Mouse (Mus musculus) hindlimb bud, embryonic 11.5 days (tissue): Measurements from ENCODE around the gene Mmgt1.
A peak's percentile ranks its signal among the peaks of the same experiment; 100 is the strongest.

Source experiments
- DNase-seq: peaks from one replicate; pipeline ENCODE4 v3.0.0-alpha.2; 2012; ENCODE audit warnings: low read depth, low spot score; ENCODE audit errors: extremely low spot score

Gene Mmgt1

GRCm38 (mm10) chrX:56597887-56598640 lies at the start of gene Mmgt1:
Gene Mmgt1 (minus strand): TSS chrX:56598069.
- peak; percentile 74 for DNase-seq

GRCm38 (mm10) chrX:56640066-56640465 lies 42.2 kb upstream of the Mmgt1 start:
- no peak for DNase-seq

DNA sequence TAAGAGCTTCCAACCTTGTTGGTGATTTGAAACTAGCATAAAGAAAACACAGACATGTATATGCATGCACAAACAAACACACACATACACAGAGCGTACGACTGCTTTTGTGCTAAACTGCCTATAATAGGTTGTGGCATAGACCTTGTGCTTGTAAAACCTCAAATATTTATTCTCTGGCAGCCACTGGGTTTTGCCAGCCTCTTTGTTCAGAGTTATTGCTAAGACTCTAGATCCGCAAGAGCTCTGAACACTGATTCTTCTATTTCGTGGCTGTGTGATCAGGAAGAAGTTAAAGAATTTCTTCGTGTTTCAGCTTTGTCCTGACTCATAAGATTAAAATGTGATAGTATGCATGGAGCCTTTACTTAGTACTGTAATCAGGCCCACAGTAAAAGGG lies 38.3 kb upstream of the Mmgt1 start:
- DNase-seq, result no peak

DNA sequence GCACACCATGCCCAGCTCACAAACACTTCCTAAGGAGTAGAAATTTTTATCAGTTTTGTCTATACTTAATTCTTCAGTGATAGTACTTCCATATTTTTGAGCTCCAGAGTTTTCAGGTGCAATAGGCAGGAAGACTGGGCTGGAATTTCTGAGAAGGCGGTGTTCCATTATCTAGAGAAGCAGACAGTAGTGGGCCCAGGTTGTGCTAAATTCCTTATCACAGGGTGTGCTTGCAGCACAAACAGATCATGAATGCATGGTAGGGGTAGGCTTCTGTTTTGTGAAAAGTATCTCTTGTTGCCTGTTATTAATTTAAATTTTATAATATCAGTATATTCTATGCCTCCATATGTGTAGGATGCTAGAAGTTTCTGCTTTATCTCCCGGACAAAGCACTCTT lies 17.4 kb upstream of the Mmgt1 start:
- DNase-seq, result no peak

DNA sequence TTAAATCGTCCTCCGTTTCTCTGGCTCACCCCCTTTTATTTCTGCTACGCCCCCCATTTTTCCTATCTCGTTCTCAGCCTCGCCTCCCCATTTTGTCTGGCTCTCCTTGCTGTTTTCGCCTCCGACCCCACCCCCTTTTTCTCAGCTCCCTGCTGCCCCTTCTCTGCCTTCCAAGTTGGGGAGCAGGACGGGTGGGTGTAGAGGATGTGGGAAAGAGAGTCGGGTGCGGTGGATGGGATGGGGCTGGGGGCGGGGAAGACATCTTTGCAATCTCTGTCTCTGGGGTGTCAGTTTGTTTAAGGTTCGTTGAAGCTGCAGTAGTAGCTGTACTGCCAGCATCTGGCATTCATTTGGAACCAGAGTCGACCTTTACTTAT lies 12.4 kb upstream of the Mmgt1 start:
- DNase-seq, result no peak

DNA sequence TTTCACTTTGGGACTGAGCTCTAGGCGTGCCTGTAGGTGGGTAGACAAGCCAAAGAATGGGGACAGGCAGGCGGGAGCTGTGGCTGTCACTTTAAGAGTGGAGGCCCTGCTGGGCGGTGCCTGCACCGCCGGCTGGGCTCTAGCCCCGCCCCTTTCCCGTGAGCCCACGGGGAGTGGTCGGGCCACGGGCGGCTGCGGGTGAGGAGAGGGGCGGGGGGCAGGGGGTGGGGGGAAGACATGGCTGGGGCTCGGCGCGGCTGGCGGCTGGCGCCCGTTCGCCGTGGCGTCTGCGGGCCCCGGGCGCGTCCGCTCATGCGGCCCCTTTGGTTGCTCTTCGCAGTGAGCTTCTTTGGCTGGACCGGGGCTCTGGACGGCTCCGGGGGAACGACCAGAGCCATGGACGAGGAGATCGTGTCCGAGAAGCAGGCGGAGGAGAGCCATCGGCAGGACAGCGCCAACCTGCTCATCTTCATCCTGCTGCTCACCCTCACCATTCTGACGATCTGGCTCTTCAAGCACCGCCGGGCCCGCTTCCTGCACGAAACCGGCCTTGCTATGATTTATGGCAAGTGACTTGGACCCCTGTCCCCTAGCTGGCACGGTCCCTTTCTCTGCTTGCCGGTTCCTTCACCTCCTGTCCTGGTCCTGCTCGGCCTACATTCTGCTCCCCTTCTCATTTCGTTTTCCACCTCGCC lies 11.9 kb upstream of the Mmgt1 start, which contains the start of gene Slc9a6:
Gene Slc9a6, plus strand, starts transcription at position 135 of the 695 bp plus-strand sequence.
- DNase-seq, result no peak

- no peak for DNase-seq
These were observed 11.4 kb upstream of the Mmgt1 start for GRCm38 (mm10) chrX:56609285-56609622.

DNA sequence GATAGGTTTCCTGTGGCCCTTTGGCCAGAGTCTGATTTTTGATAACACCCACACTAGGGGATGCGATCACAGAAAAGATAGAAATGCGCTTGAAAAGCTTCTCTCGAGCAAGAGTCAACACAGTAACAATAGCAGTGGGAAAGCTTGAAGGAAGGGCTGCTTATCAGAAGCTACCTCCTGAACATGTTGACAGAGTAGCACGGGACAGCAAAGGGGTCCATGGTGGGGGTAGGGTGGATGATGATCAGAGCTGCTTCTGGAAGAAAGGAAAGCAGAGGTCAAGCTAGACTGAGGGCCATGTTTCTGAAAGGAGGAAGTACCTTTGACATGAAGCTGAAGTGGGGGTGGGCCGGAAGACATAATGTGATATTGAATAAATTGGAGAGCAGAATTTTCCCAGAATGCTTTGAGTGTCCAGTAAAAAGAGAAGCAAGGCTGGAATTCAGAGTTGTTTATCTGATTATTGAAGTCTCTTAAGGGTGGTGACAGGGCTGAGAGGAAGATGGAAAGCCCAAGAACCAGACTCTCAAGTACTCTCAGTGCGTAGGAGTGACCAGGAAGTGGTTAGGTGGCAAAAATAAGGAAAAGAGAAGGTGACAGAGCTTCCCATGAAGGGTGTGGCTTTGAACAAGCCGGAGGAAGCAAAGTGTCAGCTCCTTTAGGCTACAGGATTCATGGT lies 9.3 kb upstream of the Mmgt1 start:
- no peak for DNase-seq

- no peak for DNase-seq
These were observed 8.7 kb upstream of the Mmgt1 start for GRCm38 (mm10) chrX:56606536-56606935.

DNA sequence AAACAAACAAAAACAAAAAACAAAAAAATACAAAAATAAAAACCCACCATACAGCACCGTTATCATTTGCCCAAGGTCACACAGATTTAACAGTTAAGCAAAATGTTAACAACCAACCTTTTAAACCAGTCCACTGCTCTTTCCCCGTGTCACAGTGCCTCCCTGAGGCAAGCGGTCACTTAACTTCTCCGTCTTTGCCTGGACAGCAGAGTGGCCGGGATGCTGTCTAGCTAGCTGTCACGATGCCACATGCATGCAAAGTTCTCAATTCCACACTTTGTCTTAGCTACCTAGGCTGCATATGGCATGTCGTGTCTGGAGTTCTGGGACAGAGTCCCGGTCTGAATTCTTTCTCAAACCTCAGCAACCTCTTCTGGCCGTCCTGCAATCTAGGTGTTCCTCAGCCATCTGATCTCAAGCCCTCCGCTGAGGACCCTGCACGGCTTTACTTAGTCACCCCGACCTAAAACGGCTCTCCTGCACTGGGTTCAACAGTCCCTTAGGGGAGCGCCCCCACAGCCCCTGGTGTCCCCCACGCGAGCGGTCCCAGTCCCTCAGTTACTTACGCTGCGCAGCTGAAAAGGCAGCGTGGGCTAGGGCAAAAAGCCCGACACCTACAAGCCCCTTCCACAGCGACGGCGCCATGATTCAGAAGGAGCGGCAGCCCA lies 516 bp downstream of the Mmgt1 start:
- no peak for DNase-seq

GRCm38 (mm10) chrX:56578200-56578599 lies 19.7 kb downstream of the Mmgt1 start:
- no peak for DNase-seq

DNA sequence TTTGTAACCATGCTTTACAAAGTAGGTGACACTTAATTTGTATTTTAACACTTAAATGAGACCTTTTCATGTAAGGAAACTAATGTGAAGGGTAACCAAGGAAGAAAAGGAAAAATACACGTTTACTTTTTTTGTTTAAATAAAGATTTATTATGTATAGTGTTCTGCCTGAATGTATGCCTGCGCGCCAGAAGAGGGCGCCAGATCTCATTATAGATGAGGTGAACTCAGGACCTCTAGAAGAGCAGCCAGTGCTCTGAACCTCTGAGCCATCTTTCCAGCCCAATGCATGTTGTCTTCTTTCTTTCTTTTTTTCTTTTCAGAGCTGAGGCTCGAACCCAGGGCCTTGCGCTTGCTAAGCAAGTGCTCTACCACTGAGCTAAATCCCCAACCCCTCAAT lies 25.4 kb downstream of the Mmgt1 start:
- no peak for DNase-seq

GRCm38 (mm10) chrX:56553584-56553983 lies 44.3 kb downstream of the Mmgt1 start:
- DNase-seq, result no peak

DNA sequence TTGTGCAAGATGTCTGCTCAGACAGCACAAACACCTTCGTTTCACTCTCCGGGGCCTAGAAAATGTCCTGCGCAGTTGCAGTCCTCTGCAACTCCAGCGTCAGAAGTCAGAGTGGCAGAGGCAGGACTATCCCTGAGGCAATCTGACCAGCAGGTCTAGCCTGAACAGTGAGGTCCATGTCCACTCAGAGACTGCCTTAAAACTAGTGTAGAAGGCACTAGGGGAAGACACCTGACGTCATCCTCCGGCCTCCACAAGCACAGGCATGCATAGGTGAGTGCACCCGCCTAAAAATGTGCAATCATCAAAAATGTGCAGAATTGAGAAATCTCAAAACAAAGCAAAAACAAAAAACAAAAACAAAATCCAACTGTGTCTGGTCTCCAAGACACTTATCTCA lies 48.4 kb downstream of the Mmgt1 start, which contains the start of gene Gm648:
Gene Gm648, minus strand, starts transcription at position 101 of the 400 bp plus-strand sequence.
- DNase-seq, result no peak

DNA sequence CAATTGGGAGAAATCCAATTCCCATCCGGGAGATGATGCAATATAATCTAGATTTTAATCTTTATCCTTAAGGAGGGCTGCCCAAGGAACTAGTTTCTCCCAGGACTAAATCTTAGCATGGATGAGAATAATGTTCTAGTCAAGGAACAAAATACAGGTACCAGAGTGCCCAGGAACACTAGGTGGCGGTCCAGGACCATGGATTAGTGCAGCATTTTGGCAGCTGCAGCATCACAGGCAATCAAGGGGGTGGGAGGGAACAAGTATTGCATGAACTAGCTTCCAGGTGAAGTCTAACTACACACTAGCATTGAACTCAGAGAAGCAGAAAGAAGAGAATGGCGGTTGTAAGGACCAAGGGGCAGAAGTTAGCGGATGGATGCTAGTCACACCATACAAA lies 60.7 kb downstream of the Mmgt1 start:
- DNase-seq, result no peak
